Mouse (Mus musculus): Measurements from ENCODE around the gene Akap4. TPM values are rescaled to one million over a fixed set of nuclear protein-coding genes. Genes with fewer than 3 reads are reported as not detected.

Gene Akap4
- not detected in 2 replicates for polyA plus RNA-seq (2014; fragmentation: Nextera tagmentation; extraction: Ambion mirVana)

- no peak for ATAC-seq (replicated peaks; ENCODE audit: low FRiP score, low TSS enrichment, low read depth)
- no peaks in the 10 kb centered on the region for H3K27me3 ChIP-seq (replicated peaks; ENCODE audit: control insufficient read depth, insufficient read depth, low read length)
- WGBS: 88% methylated on average over 1 of the region's 1 CpGs
- H3K9me3 ChIP-seq (ENCODE audit: control insufficient read depth, low read length): no peaks in the 10 kb centered on the region
- H3K4me1 ChIP-seq (replicated peaks; ENCODE audit: control insufficient read depth, insufficient read depth, low read length): no peaks in the 10 kb centered on the region
- H3K27ac ChIP-seq (ENCODE audit: low read depth): no peak within 1 kb of the TSS
- H3K4me3 ChIP-seq (ENCODE audit: low read depth, low read length): no peak within 1 kb of the TSS
- no peaks in the 10 kb centered on the region for H3K36me3 ChIP-seq (ENCODE audit: control insufficient read depth, insufficient read depth, low read length)
- H3K9ac ChIP-seq (ENCODE audit: low read length): no peak within 1 kb of the TSS
- DNase-seq (ENCODE audit: low spot score): no peak
- no peak within 1 kb of the TSS for H3K4me2 ChIP-seq (ENCODE audit: low read length)
Observed at GRCm38 (mm10) chrX:7067219-7067618, at the start of gene Akap4. Akap4 (plus strand) TSS chrX:7067519.

- Histone ChIP-seq H3K27me3 (replicated peaks; ENCODE audit: control insufficient read depth, insufficient read depth, low read length) (no peaks in the 10 kb centered on the region), H3K27ac (ENCODE audit: low read depth) (no peak within 1 kb of the TSS), H3K9ac (ENCODE audit: low read length) (no peak within 1 kb of the TSS), H3K4me2 (ENCODE audit: low read length) (no peak within 1 kb of the TSS), H3K9me3 (ENCODE audit: control insufficient read depth, low read length) (no peaks in the 10 kb centered on the region), H3K4me3 (ENCODE audit: low read depth, low read length) (no peak within 1 kb of the TSS), H3K4me1 (replicated peaks; ENCODE audit: control insufficient read depth, insufficient read depth, low read length) (no peaks in the 10 kb centered on the region), H3K36me3 (ENCODE audit: control insufficient read depth, insufficient read depth, low read length) (no peaks in the 10 kb centered on the region)
- no peak for ATAC-seq (replicated peaks; ENCODE audit: low FRiP score, low TSS enrichment, low read depth)
- DNase-seq (ENCODE audit: low spot score): no peak
- 93% methylated on average over 19 of the region's 19 CpGs for WGBS
Observed at GRCm38 (mm10) chrX:7041519-7041918, 25.8 kb upstream of the Akap4 start, which contains the start of gene Ccnb3. Ccnb3 (minus strand) TSS chrX:7041619.

- ATAC-seq (replicated peaks; ENCODE audit: low FRiP score, low TSS enrichment, low read depth): no peak
- Histone ChIP-seq H3K4me3 (ENCODE audit: low read depth, low read length) (no peak overlapping the region), H3K9ac (ENCODE audit: low read length) (no peak overlapping the region), H3K4me2 (ENCODE audit: low read length) (no peak overlapping the region), H3K9me3 (ENCODE audit: control insufficient read depth, low read length) (no peaks in the 10 kb centered on the region), H3K36me3 (ENCODE audit: control insufficient read depth, insufficient read depth, low read length) (no peaks in the 10 kb centered on the region), H3K27me3 (replicated peaks; ENCODE audit: control insufficient read depth, insufficient read depth, low read length) (no peaks in the 10 kb centered on the region), H3K4me1 (replicated peaks; ENCODE audit: control insufficient read depth, insufficient read depth, low read length) (no peaks in the 10 kb centered on the region), H3K27ac (ENCODE audit: low read depth) (no peak overlapping the region)
- DNase-seq (ENCODE audit: low spot score): no peak
Observed at GRCm38 (mm10) chrX:7057056-7057455, 10.3 kb upstream of the Akap4 start.

- WGBS: 81% methylated on average over 2 of the region's 2 CpGs
- Histone ChIP-seq H3K4me2 (ENCODE audit: low read length) (no peak overlapping the region), H3K27ac (ENCODE audit: low read depth) (no peak overlapping the region), H3K9ac (ENCODE audit: low read length) (no peak overlapping the region), H3K9me3 (ENCODE audit: control insufficient read depth, low read length) (no peaks in the 10 kb centered on the region), H3K36me3 (ENCODE audit: control insufficient read depth, insufficient read depth, low read length) (no peaks in the 10 kb centered on the region), H3K27me3 (replicated peaks; ENCODE audit: control insufficient read depth, insufficient read depth, low read length) (no peaks in the 10 kb centered on the region), H3K4me1 (replicated peaks; ENCODE audit: control insufficient read depth, insufficient read depth, low read length) (no peaks in the 10 kb centered on the region), H3K4me3 (ENCODE audit: low read depth, low read length) (no peak overlapping the region)
- DNase-seq (ENCODE audit: low spot score) (no peak), ATAC-seq (replicated peaks; ENCODE audit: low FRiP score, low TSS enrichment, low read depth) (no peak)
Observed at GRCm38 (mm10) chrX:7057634-7058033, 9.7 kb upstream of the Akap4 start.

DNA sequence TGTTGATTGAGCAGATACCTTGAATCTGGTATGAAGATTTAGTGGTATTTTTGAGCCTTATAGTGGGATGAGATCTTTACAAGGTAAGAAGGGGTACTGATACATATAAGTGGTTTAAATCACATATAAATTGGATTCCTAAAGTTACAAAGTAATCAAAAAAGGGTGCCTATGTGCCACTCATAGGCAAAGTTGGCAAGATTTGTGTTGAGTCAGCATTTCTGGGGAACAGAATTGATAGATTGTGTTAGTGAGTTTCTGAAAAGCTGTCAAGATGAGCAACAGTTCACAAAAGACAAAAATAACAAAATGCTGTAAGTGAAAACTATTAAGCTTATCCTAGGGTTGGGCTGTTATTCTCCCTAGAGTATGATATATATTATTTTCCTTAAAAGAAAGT lies 3.2 kb upstream of the Akap4 start:
- H3K27me3 ChIP-seq (replicated peaks; ENCODE audit: control insufficient read depth, insufficient read depth, low read length): no peaks in the 10 kb centered on the region
- no peak overlapping the region for H3K27ac ChIP-seq (ENCODE audit: low read depth)
- DNase-seq (ENCODE audit: low spot score) (no peak), ATAC-seq (replicated peaks; ENCODE audit: low FRiP score, low TSS enrichment, low read depth) (no peak)
- H3K36me3 ChIP-seq (ENCODE audit: control insufficient read depth, insufficient read depth, low read length): no peaks in the 10 kb centered on the region
- no peak overlapping the region for H3K4me3 ChIP-seq (ENCODE audit: low read depth, low read length)
- no peak overlapping the region for H3K9ac ChIP-seq (ENCODE audit: low read length)
- H3K4me2 ChIP-seq (ENCODE audit: low read length): no peak overlapping the region
- H3K9me3 ChIP-seq (ENCODE audit: control insufficient read depth, low read length): no peaks in the 10 kb centered on the region
- H3K4me1 ChIP-seq (replicated peaks; ENCODE audit: control insufficient read depth, insufficient read depth, low read length): no peaks in the 10 kb centered on the region

GRCm38 (mm10) chrX:7068002-7068401 lies 683 bp downstream of the Akap4 start:
- no peaks in the 10 kb centered on the region for H3K36me3 ChIP-seq (ENCODE audit: control insufficient read depth, insufficient read depth, low read length)
- H3K4me3 ChIP-seq (ENCODE audit: low read depth, low read length): no peak overlapping the region
- WGBS: 71% methylated on average over 2 of the region's 2 CpGs
- ATAC-seq (replicated peaks; ENCODE audit: low FRiP score, low TSS enrichment, low read depth) (no peak), DNase-seq (ENCODE audit: low spot score) (no peak)
- no peaks in the 10 kb centered on the region for H3K27me3 ChIP-seq (replicated peaks; ENCODE audit: control insufficient read depth, insufficient read depth, low read length)
- H3K9me3 ChIP-seq (ENCODE audit: control insufficient read depth, low read length): no peaks in the 10 kb centered on the region
- H3K4me2 ChIP-seq (ENCODE audit: low read length): no peak overlapping the region
- H3K4me1 ChIP-seq (replicated peaks; ENCODE audit: control insufficient read depth, insufficient read depth, low read length): no peaks in the 10 kb centered on the region
- H3K27ac ChIP-seq (ENCODE audit: low read depth): no peak overlapping the region
- no peak overlapping the region for H3K9ac ChIP-seq (ENCODE audit: low read length)

DNA sequence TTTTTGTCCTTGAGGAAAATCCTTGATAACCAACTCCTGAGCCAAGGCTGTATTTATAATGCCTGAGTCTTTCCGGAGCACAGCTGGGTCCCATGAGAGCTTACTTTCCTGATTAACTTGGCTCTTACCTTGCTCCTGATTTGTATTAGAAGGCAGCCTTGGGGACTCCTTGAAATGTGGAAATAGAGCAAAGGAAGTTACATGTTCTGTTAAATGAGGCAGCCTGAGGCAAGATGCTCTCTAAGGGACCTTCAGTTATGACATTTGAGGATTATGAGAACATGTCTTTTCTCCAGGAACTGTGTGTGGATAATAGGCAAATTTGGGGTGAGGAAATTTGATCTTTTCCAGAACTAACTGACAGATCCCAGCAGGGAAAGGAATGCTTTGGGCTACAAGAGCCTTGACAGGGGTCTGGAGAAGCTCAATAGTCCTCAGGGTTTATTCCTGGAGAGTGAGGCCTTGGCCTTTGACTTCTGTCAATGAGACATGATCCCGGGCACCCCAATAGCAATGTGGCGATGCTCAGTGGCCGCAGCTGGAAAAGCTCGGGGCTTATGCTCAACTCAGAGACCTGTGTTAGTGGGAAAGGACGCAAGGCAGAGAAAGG lies 12.6 kb downstream of the Akap4 start:
- 34% methylated on average over 6 of the region's 6 CpGs for WGBS
- Histone ChIP-seq H3K4me1 (replicated peaks; ENCODE audit: control insufficient read depth, insufficient read depth, low read length) (no peaks in the 10 kb centered on the region), H3K4me3 (ENCODE audit: low read depth, low read length) (no peak overlapping the region), H3K27ac (ENCODE audit: low read depth) (no peak overlapping the region), H3K4me2 (ENCODE audit: low read length) (no peak overlapping the region), H3K27me3 (replicated peaks; ENCODE audit: control insufficient read depth, insufficient read depth, low read length) (no peaks in the 10 kb centered on the region), H3K9me3 (ENCODE audit: control insufficient read depth, low read length) (no peaks in the 10 kb centered on the region), H3K9ac (ENCODE audit: low read length) (no peak overlapping the region), H3K36me3 (ENCODE audit: control insufficient read depth, insufficient read depth, low read length) (no peaks in the 10 kb centered on the region)
- no peak for ATAC-seq (replicated peaks; ENCODE audit: low FRiP score, low TSS enrichment, low read depth)
- no peak for DNase-seq (ENCODE audit: low spot score)

- H3K36me3 ChIP-seq (ENCODE audit: control insufficient read depth, insufficient read depth, low read length): no peaks in the 10 kb centered on the region
- DNase-seq (ENCODE audit: low spot score) (no peak), ATAC-seq (replicated peaks; ENCODE audit: low FRiP score, low TSS enrichment, low read depth) (no peak)
- no peak overlapping the region for H3K9ac ChIP-seq (ENCODE audit: low read length)
- no peak overlapping the region for H3K4me3 ChIP-seq (ENCODE audit: low read depth, low read length)
- H3K27me3 ChIP-seq (replicated peaks; ENCODE audit: control insufficient read depth, insufficient read depth, low read length): no peaks in the 10 kb centered on the region
- 52% methylated on average over 1 of the region's 1 CpGs for WGBS
- no peak overlapping the region for H3K4me2 ChIP-seq (ENCODE audit: low read length)
- no peaks in the 10 kb centered on the region for H3K9me3 ChIP-seq (ENCODE audit: control insufficient read depth, low read length)
- H3K4me1 ChIP-seq (replicated peaks; ENCODE audit: control insufficient read depth, insufficient read depth, low read length): no peaks in the 10 kb centered on the region
- H3K27ac ChIP-seq (ENCODE audit: low read depth): no peak overlapping the region
Observed at GRCm38 (mm10) chrX:7085878-7086277, 18.6 kb downstream of the Akap4 start.

DNA sequence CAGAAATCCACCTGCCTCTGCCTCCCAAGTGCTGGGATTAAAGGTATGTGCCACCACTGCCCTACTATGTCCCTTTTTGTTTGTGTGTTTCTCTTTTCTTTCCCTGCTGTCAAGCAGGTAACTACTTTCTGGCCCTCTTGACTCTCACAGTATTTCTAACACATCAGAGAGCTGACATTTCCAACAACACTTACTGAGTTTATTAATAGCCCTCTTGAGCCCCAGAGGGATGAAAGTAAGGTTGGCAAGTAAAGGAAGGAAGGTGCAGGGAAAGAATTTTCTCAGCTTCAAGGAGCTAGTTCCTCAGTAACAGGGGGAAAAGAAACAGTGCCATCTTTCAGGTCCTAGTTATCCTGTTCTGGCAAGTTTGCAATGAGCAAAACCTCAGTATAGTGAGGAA lies 23.0 kb downstream of the Akap4 start:
- Histone ChIP-seq H3K4me1 (replicated peaks; ENCODE audit: control insufficient read depth, insufficient read depth, low read length) (no peaks in the 10 kb centered on the region), H3K4me3 (ENCODE audit: low read depth, low read length) (no peak overlapping the region), H3K9me3 (ENCODE audit: control insufficient read depth, low read length) (no peaks in the 10 kb centered on the region), H3K36me3 (ENCODE audit: control insufficient read depth, insufficient read depth, low read length) (no peaks in the 10 kb centered on the region), H3K4me2 (ENCODE audit: low read length) (no peak overlapping the region), H3K27me3 (replicated peaks; ENCODE audit: control insufficient read depth, insufficient read depth, low read length) (no peaks in the 10 kb centered on the region), H3K9ac (ENCODE audit: low read length) (no peak overlapping the region), H3K27ac (ENCODE audit: low read depth) (no peak overlapping the region)
- DNase-seq (ENCODE audit: low spot score) (no peak), ATAC-seq (replicated peaks; ENCODE audit: low FRiP score, low TSS enrichment, low read depth) (no peak)

All from intestine, embryonic 14.5 days (tissue).